Mouse (Mus musculus) brown adipose tissue, adult 24 weeks (tissue): ENCODE measurements at regions not wholly inside any gene's neighbourhood (a gene's known extent, or its start where the extent isn't known, plus 50 kb on each side); places are given as distances from the start of the nearest gene placed in this dataset.

ENCODE experiments used
- H3K27ac ChIP-seq: fragments of 200-500 bp; replicated peaks from 2 replicates; pipeline ENCODE4 v1.5.1; 2012; ENCODE audit warnings: low read depth, mild to moderate bottlenecking, low read length
- H3K4me1 ChIP-seq: fragments of 200-500 bp; 2 replicates; pipeline ENCODE4 v1.6.1; 2012; ENCODE audit warnings: low read length, mixed read lengths; ENCODE audit not compliant: control insufficient read depth, insufficient read depth, insufficient read length
- H3K4me3 ChIP-seq: fragments of 200-500 bp; 2 replicates; pipeline ENCODE4 v1.5.1; 2012; ENCODE audit warnings: low read depth, mild to moderate bottlenecking, low read length, moderate library complexity; ENCODE audit not compliant: insufficient read depth

- H3K27ac ChIP-seq, result no peak overlapping the region
- H3K4me1 ChIP-seq, result no peaks in the 10 kb centered on the region
- H3K4me3 ChIP-seq, result no peak overlapping the region
Measured at GRCm38 (mm10) chr8:91907178-91907577, 105.3 kb upstream of the Irx3 start.

- no peaks in the 10 kb centered on the region for H3K4me1 ChIP-seq
- no peak overlapping the region for H3K27ac ChIP-seq
- no peak overlapping the region for H3K4me3 ChIP-seq
Measured at GRCm38 (mm10) chr8:91901525-91902281, 99.8 kb upstream of the Irx3 start.

DNA sequence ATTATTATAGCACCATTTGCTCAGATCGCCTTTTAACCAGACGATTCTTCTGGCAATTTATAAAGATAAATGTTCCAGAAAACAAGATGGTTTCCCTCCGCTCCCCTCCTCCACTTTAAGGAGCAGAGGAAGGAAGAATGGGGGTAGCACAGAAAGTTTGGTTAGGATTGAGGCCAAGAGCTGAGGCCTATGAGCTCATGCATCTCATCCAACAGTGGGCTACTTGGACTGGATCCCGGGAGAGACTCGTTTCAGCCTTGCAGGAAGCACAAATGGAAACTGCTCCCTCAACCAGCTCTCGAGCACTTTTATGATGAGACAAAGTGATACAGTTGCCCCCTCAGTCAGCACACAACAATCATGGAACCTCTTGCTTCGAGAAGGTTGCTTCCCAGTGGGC is 97.9 kb upstream of the Irx3 start:
- H3K4me1 ChIP-seq, result no peaks in the 10 kb centered on the region
- no peak overlapping the region for H3K27ac ChIP-seq

GRCm38 (mm10) chr8:91897381-91897780 is 95.5 kb upstream of the Irx3 start:
- H3K4me1 ChIP-seq, result no peaks in the 10 kb centered on the region
- no peak overlapping the region for H3K27ac ChIP-seq
- H3K4me3 ChIP-seq, result no peak overlapping the region

More for the DNA sequence above, 97.9 kb upstream of the Irx3 start:
- no peak overlapping the region for H3K4me3 ChIP-seq

DNA sequence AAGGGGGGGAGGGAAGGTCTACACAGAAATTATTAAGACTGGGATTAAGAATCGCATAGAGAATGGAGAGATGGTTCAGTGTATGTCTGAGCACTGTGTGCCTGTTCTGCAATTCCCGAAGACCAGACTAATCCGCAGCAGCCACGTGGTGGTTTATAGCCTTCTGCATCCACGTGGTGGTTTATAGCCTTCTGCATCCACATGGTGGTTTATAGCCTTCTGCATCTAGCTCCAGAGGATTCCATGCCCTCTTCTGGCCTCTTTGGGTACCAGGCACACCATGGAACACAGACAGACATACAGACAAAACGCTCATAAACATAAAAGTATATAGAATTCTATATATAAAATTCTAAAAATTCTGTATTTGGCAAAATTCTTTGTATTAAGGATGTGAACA is 94.1 kb upstream of the Irx3 start:
- no peak overlapping the region for H3K4me3 ChIP-seq
- no peak overlapping the region for H3K27ac ChIP-seq
- no peaks in the 10 kb centered on the region for H3K4me1 ChIP-seq

- Histone ChIP-seq H3K27ac (no peak overlapping the region), H3K4me3 (no peak overlapping the region), H3K4me1 (no peaks in the 10 kb centered on the region)
Measured at GRCm38 (mm10) chr8:91884862-91885261, 83.0 kb upstream of the Irx3 start.

DNA sequence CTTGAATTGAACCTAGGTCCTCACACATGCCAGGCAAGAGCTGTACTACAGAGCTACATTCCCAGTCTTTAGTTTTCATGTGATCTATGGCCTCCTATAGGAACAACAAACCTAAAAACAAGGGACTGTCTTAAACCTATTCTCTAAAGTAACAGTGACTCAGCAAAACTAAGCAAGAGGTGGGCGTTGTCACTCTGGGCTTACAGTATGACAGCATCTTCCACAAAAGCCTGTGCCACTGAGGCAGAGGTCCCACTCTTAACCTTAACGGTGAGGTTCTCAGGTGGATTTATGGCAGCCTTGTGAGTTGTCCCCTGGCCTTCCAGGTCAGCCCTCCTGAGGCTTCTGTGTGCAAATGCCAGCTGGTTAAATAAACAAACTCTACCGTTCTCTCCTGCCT is 82.5 kb upstream of the Irx3 start:
- no peak overlapping the region for H3K27ac ChIP-seq
- no peaks in the 10 kb centered on the region for H3K4me1 ChIP-seq
- H3K4me3 ChIP-seq, result no peak overlapping the region

GRCm38 (mm10) chr8:91883012-91883411 is 81.1 kb upstream of the Irx3 start:
- H3K4me3 ChIP-seq, result no peak overlapping the region
- no peak overlapping the region for H3K27ac ChIP-seq
- H3K4me1 ChIP-seq, result no peaks in the 10 kb centered on the region

- H3K4me3 ChIP-seq, result no peak overlapping the region
- H3K4me1 ChIP-seq, result no peaks in the 10 kb centered on the region
- no peak overlapping the region for H3K27ac ChIP-seq
Measured at GRCm38 (mm10) chr8:91878886-91879285, 77.0 kb upstream of the Irx3 start.

- H3K4me3 ChIP-seq, result no peak overlapping the region
- no peaks in the 10 kb centered on the region for H3K4me1 ChIP-seq
- H3K27ac ChIP-seq, result no peak overlapping the region
Measured at GRCm38 (mm10) chr8:91876161-91876560, 74.3 kb upstream of the Irx3 start.

- Histone ChIP-seq H3K27ac (no peak overlapping the region), H3K4me3 (no peak overlapping the region), H3K4me1 (no peaks in the 10 kb centered on the region)
Measured at GRCm38 (mm10) chr8:91873232-91873631, 71.4 kb upstream of the Irx3 start.

GRCm38 (mm10) chr8:91872278-91873115 is 70.6 kb upstream of the Irx3 start:
- H3K27ac ChIP-seq, result no peak overlapping the region
- no peaks in the 10 kb centered on the region for H3K4me1 ChIP-seq
- no peak overlapping the region for H3K4me3 ChIP-seq

DNA sequence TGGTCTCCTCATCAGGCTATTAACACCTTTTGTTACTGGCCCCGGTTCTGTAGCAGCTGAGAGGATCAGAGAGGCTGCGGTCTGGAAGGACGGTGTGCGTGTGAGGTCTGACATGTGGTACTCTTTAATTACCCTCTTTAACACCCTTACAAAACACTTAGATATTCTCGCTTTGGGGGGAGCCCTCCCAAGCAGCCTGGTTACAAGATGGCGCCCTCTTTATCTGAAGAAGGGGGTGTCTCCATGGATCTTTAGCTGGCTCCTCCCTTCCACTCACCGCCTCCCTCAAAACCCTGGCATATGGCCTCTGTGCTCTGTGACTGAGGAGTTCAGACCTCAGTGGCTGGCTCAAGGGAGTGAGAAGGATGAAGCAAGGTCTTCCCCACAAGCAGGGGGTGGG is 65.2 kb upstream of the Irx3 start:
- no peak overlapping the region for H3K4me3 ChIP-seq
- no peak overlapping the region for H3K27ac ChIP-seq
- no peaks in the 10 kb centered on the region for H3K4me1 ChIP-seq

DNA sequence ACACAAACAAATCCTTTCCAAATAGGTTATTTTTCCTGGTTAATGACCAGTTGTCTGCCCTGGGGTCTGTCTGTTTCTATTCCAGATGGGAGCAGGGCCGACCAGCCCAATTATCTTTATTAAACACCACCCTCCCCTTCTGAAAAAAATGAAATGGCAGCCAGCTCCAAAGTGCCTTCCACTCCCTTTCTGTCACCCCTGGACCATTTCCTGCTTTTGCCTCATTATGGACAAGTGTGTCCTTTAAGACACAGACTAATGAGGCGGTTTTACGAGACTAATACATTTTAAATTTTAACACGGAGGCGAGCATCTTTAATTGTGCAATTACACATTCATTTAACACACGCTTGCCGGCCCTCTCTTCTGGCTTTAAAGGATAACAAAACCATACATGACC is 64.2 kb upstream of the Irx3 start:
- Histone ChIP-seq H3K4me3 (no peak overlapping the region), H3K4me1 (no peaks in the 10 kb centered on the region), H3K27ac (no peak overlapping the region)

DNA sequence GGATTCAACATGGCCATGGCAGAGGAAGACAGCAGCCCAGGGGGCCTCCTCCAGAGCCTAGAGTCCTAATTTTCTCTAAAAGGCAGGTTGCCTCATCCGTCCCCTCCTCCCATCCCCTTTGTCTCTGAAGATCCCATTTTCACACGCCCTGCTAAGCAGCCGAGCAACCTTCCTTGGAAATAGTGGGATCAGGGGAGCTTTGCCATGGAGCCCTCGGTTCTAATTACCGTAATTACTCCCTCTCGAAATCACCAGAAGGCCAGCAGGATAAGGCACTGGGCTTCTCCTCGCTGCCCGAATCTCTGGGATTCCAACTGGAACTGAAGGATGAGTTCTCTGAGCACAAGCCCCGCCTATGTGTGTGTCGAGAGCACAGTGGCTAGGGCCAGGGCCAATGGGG is 63.5 kb upstream of the Irx3 start:
- Histone ChIP-seq H3K4me1 (no peaks in the 10 kb centered on the region), H3K27ac (no peak overlapping the region), H3K4me3 (no peak overlapping the region)

DNA sequence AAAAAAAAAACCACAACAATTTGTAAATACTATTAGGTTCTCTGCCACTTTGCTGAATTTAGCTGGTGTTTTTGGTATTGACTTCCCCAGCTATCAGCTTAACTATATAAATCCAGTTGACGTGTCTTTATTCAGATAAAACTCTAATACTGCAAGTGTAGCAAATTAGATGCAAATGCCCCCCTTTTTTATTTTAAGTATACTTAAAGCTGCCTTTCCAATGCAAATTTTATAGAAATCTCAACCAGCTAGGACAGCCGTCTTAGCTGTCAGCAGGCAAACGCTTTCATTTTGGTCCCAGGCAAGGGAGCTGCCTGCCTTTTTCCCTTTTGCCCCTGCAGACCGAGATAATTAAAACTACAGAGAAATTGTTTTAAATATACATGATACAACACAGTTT is 61.6 kb upstream of the Irx3 start:
- Histone ChIP-seq H3K4me1 (no peaks in the 10 kb centered on the region), H3K4me3 (no peak overlapping the region), H3K27ac (no peak overlapping the region)
